Mouse (Mus musculus) layer of hippocampus, postnatal 10 days (tissue): ENCODE data around the gene Josd2. TPM values are rescaled to one million over a fixed set of nuclear protein-coding genes. Genes with fewer than 3 reads are reported as not detected.

Experiments
- DNase-seq, 2 experiments: peaks; one replicate each; pipeline ENCODE4 v3.0.0; 2021; ENCODE audit warnings: low spot score in 2 of 2
- long read RNA-seq: library from polyadenylated mRNA; stranded (forward); transcript quantifications from one replicate; pipeline ENCODE4 v2.0.0, GENCODE M21; 2023
- total RNA-seq, 2 experiments: library from RNA; stranded (reverse); gene quantifications; 2 replicates each; pipeline ENCODE4 v1.2.3; 2021

The Josd2 gene
- total RNA-seq = 10 to 100 TPM; 38.7 to 41.1 TPM
- long read RNA-seq, transcript Josd2-203 (6 exons, 922 nt) = minor isoform, 5 of 36 reads
- long read RNA-seq, transcript Josd2-204 (5 exons, 864 nt) = major isoform, 9 of 36 reads
- long read RNA-seq, partial matches to known transcripts = 5 of 36 reads
- long read RNA-seq, other reads (novel, unspliced or antisense) = 12 of 36 reads

GRCm38 (mm10) chr7:44467811-44468411 is at the start of gene Josd2:
TSS of gene Josd2 (plus strand) at chr7:44467980.
- peak; percentile 92 to 94 for DNase-seq

DNA sequence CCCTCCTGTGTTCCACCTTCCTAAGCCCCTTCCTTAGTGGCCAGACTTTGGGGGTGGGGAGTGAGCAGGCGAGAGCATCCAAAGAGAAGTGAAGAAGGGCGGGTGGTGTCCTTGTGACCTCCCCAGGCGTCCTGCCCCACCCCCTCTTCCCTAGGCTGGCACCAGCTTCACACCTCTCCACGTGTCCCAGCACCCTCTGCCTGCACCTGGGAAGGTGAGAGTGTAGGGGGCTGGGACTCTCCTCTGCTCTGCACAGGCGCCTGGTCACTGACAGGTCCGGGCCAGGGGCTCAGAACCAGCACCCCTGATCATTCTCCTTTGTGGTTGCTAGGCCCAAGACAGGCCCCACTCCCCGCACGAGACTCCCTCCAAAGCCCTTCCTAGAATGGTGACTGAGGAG is 40.1 kb upstream of the Josd2 start:
- DNase-seq = no peak

- DNase-seq = peak; percentile 76 to 82
Observed at GRCm38 (mm10) chr7:44428171-44428950, 39.4 kb upstream of the Josd2 start.

DNA sequence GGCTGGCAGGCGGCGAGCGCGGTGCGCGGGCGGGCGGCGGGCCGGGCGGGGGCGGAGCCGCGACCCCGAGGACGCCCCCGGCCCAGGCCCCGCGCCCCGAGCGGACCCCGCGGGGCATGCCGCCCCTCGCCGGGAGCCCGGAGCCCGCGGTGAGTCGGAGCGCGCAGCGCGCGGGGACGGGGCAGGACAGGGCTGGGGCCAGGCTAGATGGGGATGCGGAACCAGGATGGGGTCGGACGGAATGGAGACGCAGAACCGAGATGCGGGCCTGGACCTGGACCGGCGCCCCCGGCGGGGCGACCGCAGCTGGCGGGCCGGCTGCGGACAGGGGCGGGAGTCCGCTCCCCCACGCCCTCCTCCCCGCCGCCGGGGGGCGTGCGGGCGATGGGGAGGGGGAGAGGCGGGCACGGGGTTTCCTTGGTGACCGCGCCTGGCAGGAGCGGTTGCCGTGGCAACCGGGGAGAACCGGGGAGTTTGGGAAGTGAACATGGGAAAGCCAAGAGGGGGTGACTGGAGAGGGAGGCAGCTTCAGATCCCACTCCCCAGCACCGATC is 38.7 kb upstream of the Josd2 start, which contains the start of gene Lrrc4b:
Gene Lrrc4b, plus strand, starts transcription at position 51 of the 554 bp plus-strand sequence.
- DNase-seq = peak; percentile 84 to 88

- DNase-seq = peak; percentile 71 to 77
Observed at GRCm38 (mm10) chr7:44429534-44430488, 38.0 kb upstream of the Josd2 start.

GRCm38 (mm10) chr7:44432550-44432949 is 35.2 kb upstream of the Josd2 start:
- no peak for DNase-seq

- DNase-seq = no peak
Observed at GRCm38 (mm10) chr7:44433371-44433770, 34.4 kb upstream of the Josd2 start.

DNA sequence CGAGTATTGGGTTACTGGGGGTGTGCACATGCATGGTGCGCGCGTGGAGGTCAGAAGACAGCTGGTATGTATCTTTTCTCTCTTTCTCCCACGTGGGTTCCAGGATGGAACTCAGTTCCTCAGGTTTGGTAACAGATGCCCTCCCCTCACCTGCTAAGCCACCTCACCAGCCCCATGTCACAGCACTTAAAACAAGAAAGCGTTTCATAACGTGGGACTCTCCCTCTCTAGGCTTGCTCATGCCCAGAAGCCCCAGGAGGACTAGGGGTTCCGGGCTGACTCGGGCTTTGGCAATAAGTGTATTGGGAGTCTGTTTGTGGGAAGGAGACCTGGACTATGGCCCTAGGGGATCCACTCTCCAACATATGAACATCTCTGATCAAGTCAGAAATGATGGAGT is 33.7 kb upstream of the Josd2 start:
- no peak for DNase-seq

- no peak for DNase-seq
Observed at GRCm38 (mm10) chr7:44435796-44436195, 32.0 kb upstream of the Josd2 start.

- DNase-seq = no peak
Observed at GRCm38 (mm10) chr7:44436267-44436666, 31.5 kb upstream of the Josd2 start.

DNA sequence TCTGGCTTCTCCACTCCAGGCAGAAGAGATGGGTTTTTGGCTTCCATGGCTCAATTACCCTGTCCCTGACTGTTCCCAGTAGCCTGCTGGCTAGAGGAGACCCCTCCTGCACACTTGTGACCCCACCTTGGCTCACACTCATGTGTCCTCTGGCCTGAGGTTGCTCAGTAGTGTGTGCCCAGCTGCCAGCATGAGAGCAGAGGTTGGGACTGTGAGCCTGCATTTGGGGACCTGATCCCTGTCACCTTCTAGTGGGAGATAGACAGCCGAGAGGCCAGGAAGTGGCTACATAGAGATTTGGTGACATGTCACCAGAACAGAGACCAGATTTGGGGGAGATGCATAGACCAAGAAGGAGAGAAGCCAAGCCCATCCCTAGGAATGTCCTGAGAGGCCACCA is 30.6 kb upstream of the Josd2 start:
- no peak for DNase-seq

- no peak for DNase-seq
Observed at GRCm38 (mm10) chr7:44437933-44438332, 29.8 kb upstream of the Josd2 start.

GRCm38 (mm10) chr7:44439696-44440095 is 28.1 kb upstream of the Josd2 start:
- no peak for DNase-seq

GRCm38 (mm10) chr7:44440479-44440878 is 27.3 kb upstream of the Josd2 start:
- no peak for DNase-seq

GRCm38 (mm10) chr7:44441180-44441579 is 26.6 kb upstream of the Josd2 start:
- no peak for DNase-seq

DNA sequence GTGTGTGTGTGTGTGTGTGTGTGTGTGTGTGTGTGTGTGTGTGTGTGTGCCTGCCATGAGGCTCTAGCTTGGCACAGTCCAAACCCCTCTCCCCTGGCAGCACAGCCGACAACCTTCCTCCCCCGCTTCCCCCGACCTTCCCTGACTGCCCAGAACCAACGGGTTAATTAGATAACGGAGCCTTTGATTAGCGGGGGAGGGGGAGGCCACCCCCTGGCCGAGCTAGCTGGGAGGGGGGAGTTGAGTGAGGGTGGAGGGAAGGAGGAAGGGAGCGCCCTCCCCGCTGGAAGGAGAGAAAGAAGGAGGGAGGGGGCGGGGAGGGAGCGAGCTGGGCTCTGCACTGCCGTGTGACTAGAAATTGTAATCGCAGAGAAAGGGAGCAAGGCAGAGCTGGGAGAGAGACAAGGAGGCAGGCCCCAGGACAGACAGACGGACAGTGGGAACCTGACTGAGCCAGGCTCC is 26.1 kb upstream of the Josd2 start:
- peak; percentile 75 to 76 for DNase-seq

- peak; percentile 58 to 68 for DNase-seq
Observed at GRCm38 (mm10) chr7:44442407-44442821, 25.4 kb upstream of the Josd2 start.

- peak in 1 of 2 experiments; percentile 60 for DNase-seq
Observed at GRCm38 (mm10) chr7:44443268-44444173, 24.3 kb upstream of the Josd2 start.

GRCm38 (mm10) chr7:44444886-44445527 is 22.8 kb upstream of the Josd2 start:
- DNase-seq = no peak
